Mouse (Mus musculus) brain, embryonic 14.5 days (tissue): ENCODE measurements around the gene Cfap221.

Experiments used
- CTCF ChIP-seq: fragments of 200-500 bp; IDR thresholded peaks from 2 replicates; pipeline ENCODE4 v1.5.1; 2012; ENCODE audit warnings: inconsistent platforms, mild to moderate bottlenecking, moderate library complexity, borderline replicate concordance; ENCODE audit not compliant: insufficient read depth, insufficient read length; ENCODE audit errors: extremely low read depth
- POLR2A ChIP-seq: fragments of 200-500 bp; IDR thresholded peaks from 2 replicates; pipeline ENCODE4 v1.6.1; 2012; ENCODE audit warnings: mild to moderate bottlenecking, inconsistent platforms, borderline replicate concordance; ENCODE audit not compliant: poor library complexity, insufficient read depth, insufficient read length, severe bottlenecking; ENCODE audit errors: extremely low read depth

GRCm38 (mm10) chr1:120034793-120035192, 37.8 kb upstream of the Cfap221 start:
- TF ChIP-seq POLR2A = no peak
- no peak for TF ChIP-seq CTCF
